9 mouse cellular contexts compared by ENCODE assay signal in genomic region chr17:8597790-8598189, GRCm38 (mm10). TPM values are rescaled to one million over a fixed set of nuclear protein-coding genes. Genes with fewer than 3 reads are reported as not detected.
DNase-seq lines count a peak whose midpoint lies in the region; TF ChIP-seq lines count a peak whose summit lies in the region.
"Had no signal": no experiment of that assay in that cellular context is flagged by ENCODE, and none has a peak within 500 bp of the region (broad histone marks: within the 10 kb centered on the region; RNA-seq: fewer than 3 reads in every experiment).

No protein-coding gene starts in this region.

- TF ChIP-seq RAD21 in CH12.LX (IDR thresholded peaks at IDR 0.05; ENCODE audit: low read depth, low read length): peak; percentile 88

- peaks cover 31% of the 10 kb centered on the region for H3K27me3 ChIP-seq in CH12.LX (replicated peaks)
- H3K27me3 ChIP-seq in heart, embryonic 10.5 days (ENCODE audit: insufficient read depth, poor library complexity, severe bottlenecking): peaks cover 37% of the 10 kb centered on the region

- peak; percentile 64 for DNase-seq in CH12.LX (ENCODE audit: extremely low read depth)
- DNase-seq in adrenal gland, postnatal 10 days: peak; percentile 73
- peak; percentile 59 for DNase-seq in embryo, embryonic 9.5 days (ENCODE audit: extremely low spot score)
- DNase-seq in heart, embryonic 10.5 days (ENCODE audit: low spot score): peak; percentile 76
- DNase-seq in kidney, postnatal 10 days: peak; percentile 81
- DNase-seq in lung, adult 18-20 months: peak; percentile 21 to 27
- peak; percentile 10 for DNase-seq in ovary, postnatal 10 days (ENCODE audit: low spot score)
- peak; percentile 43 to 72 for DNase-seq in thymus, postnatal 10 days (ENCODE audit: low spot score in 2 of 2)

- no peaks in the 10 kb centered on the region for H3K9me3 ChIP-seq in CH12.LX (replicated peaks; ENCODE audit: low read length)
- H3K9me3 ChIP-seq in heart, embryonic 10.5 days: no peaks in the 10 kb centered on the region
- H3K9me3 ChIP-seq: heart, embryonic 13.5 days had no signal

- no peak overlapping the region for H3K4me3 ChIP-seq in CH12.LX (replicated peaks in 1 of 3; ENCODE audit: low read depth in 2 of 3, low read length in 2 of 3, poor library complexity in 1 of 3)
- H3K4me3 ChIP-seq in heart, embryonic 10.5 days: no peak overlapping the region
- H3K4me3 ChIP-seq: heart, embryonic 13.5 days had no signal

- no peak overlapping the region for H3K4me2 ChIP-seq in CH12.LX (ENCODE audit: insufficient read depth, low read depth, poor library complexity, severe bottlenecking)
- H3K4me2 ChIP-seq: heart, embryonic 13.5 days had no signal

- TF ChIP-seq EP300 in CH12.LX (IDR thresholded peaks at IDR 0.05; ENCODE audit: low read length): no peak

- H3K9ac ChIP-seq in CH12.LX (ENCODE audit: insufficient read depth, low read depth): no peak overlapping the region
- H3K9ac ChIP-seq: heart, embryonic 13.5 days had no signal

- H3K36me3 ChIP-seq in CH12.LX (replicated peaks in 1 of 2; ENCODE audit: control insufficient read depth in 1 of 2, insufficient read depth in 1 of 2, low read length in 1 of 2): no peaks in the 10 kb centered on the region
- H3K36me3 ChIP-seq in heart, embryonic 10.5 days: no peaks in the 10 kb centered on the region
- H3K36me3 ChIP-seq: heart, embryonic 13.5 days had no signal

- in situ Hi-C loops in CH12.LX (cut with MboI; ENCODE audit: low pct_ligation_motif_present, low pct_unique_long_range_greater_than_20kb, low sequenced_read_pairs): no loop called here

- 7% methylated on average over 7 of the region's 7 CpGs for WGBS in heart, embryonic 10.5 days

- no peak for TF ChIP-seq POLR2A in CH12.LX (IDR thresholded peaks at IDR 0.05; ENCODE audit: low read depth, low read length)

- H3K27ac ChIP-seq in CH12.LX (ENCODE audit: insufficient read depth, low read depth): no peak overlapping the region
- H3K27ac ChIP-seq in heart, embryonic 10.5 days: no peak overlapping the region
- H3K27ac ChIP-seq: heart, embryonic 13.5 days had no signal

- H3K4me1 ChIP-seq in CH12.LX (ENCODE audit: control insufficient read depth in 1 of 2, insufficient read depth in 2 of 2): peaks cover 0 to 3% of the 10 kb centered on the region in 2 experiments; a peak in 2 of 4 replicates
- no peaks in the 10 kb centered on the region; the same call in 1 of the 2 replicates for H3K4me1 ChIP-seq in heart, embryonic 10.5 days
- H3K4me1 ChIP-seq: heart, embryonic 13.5 days had no signal

- peak; percentile 93 to 96 for TF ChIP-seq CTCF in CH12.LX (conservative IDR thresholded peaks at IDR 0.05 in 1 of 2, IDR thresholded peaks at IDR 0.05 in 1 of 2; ENCODE audit: low read depth in 2 of 2, low read length in 2 of 2)

- dilution Hi-C loops in CH12.LX (cut with MboI; ENCODE audit: extremely low pct_ligation_motif_present, extremely low pct_unique_long_range_greater_than_20kb, low sequenced_read_pairs): no loop called here

- no peaks in the 10 kb centered on the region for H3K79me2 ChIP-seq in CH12.LX (replicated peaks; ENCODE audit: control insufficient read depth, extremely low read depth, insufficient read depth, poor library complexity, severe bottlenecking)

TF ChIP-seq in CH12.LX, 34 proteins besides CTCF, POLR2A, EP300 and RAD21:
- peak; percentile 72 for TF ChIP-seq SMC3 (IDR thresholded peaks at IDR 0.05; ENCODE audit: low read depth, low read length)
- no peak for TF ChIP-seq MXI1 (IDR thresholded peaks at IDR 0.05; ENCODE audit: low read depth, low read length)

RNA-seq across cellular contexts. Expression of gene Gm17087, which starts 31.0 kb away (rescaled TPM):
- total RNA-seq in CH12.LX (2012; rRNA removed) (not detected in 2 replicates), CH12.LX (2014; rRNA removed) (not detected in 2 replicates)
- 0.85 and 1.2 TPM in 2 replicates for polyA plus RNA-seq in CH12.LX (2012; ENCODE audit: insufficient read length, low read depth)
- not detected for total RNA-seq in adrenal gland, postnatal 10 days (2021)
- not detected in 2 replicates for polyA plus RNA-seq in heart, embryonic 10.5 days (2016; fragmentation: Nextera tagmentation; extraction: Ambion mirVana)
- polyA plus RNA-seq: heart, embryonic 13.5 days had no signal

Comparison
In these comparisons a context has a peak if more than half of its experiments do, and no peak if none do; other contexts are left out.
1. DNase-seq: peak in every context shown above with its lines; median percentile 81 in kidney, postnatal 10 days; 76 in heart, embryonic 10.5 days; 73 in adrenal gland, postnatal 10 days; 64 in CH12.LX; 59 in embryo, embryonic 9.5 days; 58 in thymus, postnatal 10 days; 24 in lung, adult 18-20 months; 10 in ovary, postnatal 10 days.